Mouse (Mus musculus): ENCODE results near the gene Plxdc1. TPM values are rescaled to one million over a fixed set of nuclear protein-coding genes. Genes with fewer than 3 reads are reported as not detected.

Gene Plxdc1
- polyA plus RNA-seq (2016; fragmentation: Nextera tagmentation; extraction: Ambion mirVana) = 0.11 and 0.16 TPM in 2 replicates

GRCm38 (mm10) chr11:97985727-97986677 is at the start of gene Plxdc1:
Plxdc1 (minus strand) TSS chr11:97986444.
- peak; percentile 25 for DNase-seq (ENCODE audit: extremely low spot score, low spot score)
- peaks cover 71% of the 10 kb centered on the region for H3K27me3 ChIP-seq (ENCODE audit: poor library complexity, severe bottlenecking)
- 3% methylated on average over 72 of the region's 74 CpGs for WGBS

GRCm38 (mm10) chr11:98035977-98036377 is 49.7 kb upstream of the Plxdc1 start:
- peak; percentile 57 for DNase-seq (ENCODE audit: extremely low spot score, low spot score)
- H3K4me3 ChIP-seq = peak overlapping the region; percentile 57
- peaks cover 27% of the 10 kb centered on the region for H3K4me1 ChIP-seq
- WGBS = under 1% methylated on average over 27 of the region's 27 CpGs
- peak overlapping the region; percentile 78 for H3K27ac ChIP-seq
- H3K27me3 ChIP-seq (ENCODE audit: poor library complexity, severe bottlenecking) = peaks cover 39% of the 10 kb centered on the region
- no peaks in the 10 kb centered on the region for H3K9me3 ChIP-seq
- H3K36me3 ChIP-seq (replicated peaks) = peaks cover 9% of the 10 kb centered on the region

More at GRCm38 (mm10) chr11:97985727-97986677, at the start of gene Plxdc1:
- Histone ChIP-seq H3K4me1 (peaks cover 39% of the 10 kb centered on the region), H3K9me3 (no peaks in the 10 kb centered on the region), H3K4me3 (peak within 1 kb of the TSS; percentile 87), H3K27ac (peak within 1 kb of the TSS; percentile 54), H3K36me3 (replicated peaks) (no peaks in the 10 kb centered on the region)

GRCm38 (mm10) chr11:98034840-98035239 is 48.6 kb upstream of the Plxdc1 start:
- no peak for DNase-seq (ENCODE audit: extremely low spot score, low spot score)
- 24% methylated on average over 4 of the region's 4 CpGs for WGBS
- Histone ChIP-seq H3K4me1 (peaks cover 26% of the 10 kb centered on the region), H3K9me3 (no peaks in the 10 kb centered on the region), H3K4me3 (no peak overlapping the region), H3K27ac (peak overlapping the region; percentile 44; the same call in 1 of the 2 replicates), H3K36me3 (replicated peaks) (peaks cover 21% of the 10 kb centered on the region), H3K27me3 (ENCODE audit: poor library complexity, severe bottlenecking) (peaks cover 39% of the 10 kb centered on the region)

GRCm38 (mm10) chr11:98034061-98034460 is 47.8 kb upstream of the Plxdc1 start:
- Histone ChIP-seq H3K36me3 (replicated peaks) (peaks cover 28% of the 10 kb centered on the region), H3K9me3 (no peaks in the 10 kb centered on the region), H3K27ac (no peak overlapping the region), H3K4me3 (no peak overlapping the region), H3K27me3 (ENCODE audit: poor library complexity, severe bottlenecking) (peaks cover 39% of the 10 kb centered on the region), H3K4me1 (peaks cover 26% of the 10 kb centered on the region)
- no peak for DNase-seq (ENCODE audit: extremely low spot score, low spot score)
- 90% methylated on average over 5 of the region's 5 CpGs for WGBS

GRCm38 (mm10) chr11:98031443-98031770 is 45.2 kb upstream of the Plxdc1 start:
- WGBS = 9% methylated on average over 5 of the region's 5 CpGs
- Histone ChIP-seq H3K4me3 (no peak overlapping the region), H3K9me3 (no peaks in the 10 kb centered on the region), H3K27ac (no peak overlapping the region), H3K36me3 (replicated peaks) (peaks cover 42% of the 10 kb centered on the region), H3K4me1 (peaks cover 29% of the 10 kb centered on the region), H3K27me3 (ENCODE audit: poor library complexity, severe bottlenecking) (peaks cover 19% of the 10 kb centered on the region)
- DNase-seq (ENCODE audit: extremely low spot score, low spot score) = peak; percentile 82

GRCm38 (mm10) chr11:98030701-98031442 is 44.6 kb upstream of the Plxdc1 start:
- Histone ChIP-seq H3K4me1 (peaks cover 29% of the 10 kb centered on the region), H3K27ac (no peak overlapping the region), H3K4me3 (no peak overlapping the region), H3K27me3 (ENCODE audit: poor library complexity, severe bottlenecking) (peaks cover 14% of the 10 kb centered on the region), H3K9me3 (no peaks in the 10 kb centered on the region), H3K36me3 (replicated peaks) (peaks cover 42% of the 10 kb centered on the region)
- 60% methylated on average over 5 of the region's 5 CpGs for WGBS
- DNase-seq (ENCODE audit: extremely low spot score, low spot score) = no peak

GRCm38 (mm10) chr11:98027785-98028184 is 41.5 kb upstream of the Plxdc1 start:
- Histone ChIP-seq H3K4me1 (peaks cover 31% of the 10 kb centered on the region), H3K4me3 (peak overlapping the region; percentile 100), H3K27me3 (ENCODE audit: poor library complexity, severe bottlenecking) (no peaks in the 10 kb centered on the region), H3K36me3 (replicated peaks) (peaks cover 42% of the 10 kb centered on the region), H3K9me3 (no peaks in the 10 kb centered on the region), H3K27ac (peak overlapping the region; percentile 99)
- no peak for DNase-seq (ENCODE audit: extremely low spot score, low spot score)
- 30% methylated on average over 7 of the region's 7 CpGs for WGBS

- 0% methylated on average over 18 of the region's 18 CpGs for WGBS
- Histone ChIP-seq H3K27me3 (ENCODE audit: poor library complexity, severe bottlenecking) (no peaks in the 10 kb centered on the region), H3K4me3 (peak overlapping the region; percentile 100), H3K27ac (peak overlapping the region; percentile 99), H3K36me3 (replicated peaks) (peaks cover 37% of the 10 kb centered on the region), H3K9me3 (no peaks in the 10 kb centered on the region), H3K4me1 (peaks cover 36% of the 10 kb centered on the region)
- DNase-seq (ENCODE audit: extremely low spot score, low spot score) = no peak
These were observed 41.0 kb upstream of the Plxdc1 start for GRCm38 (mm10) chr11:98027297-98027688.

GRCm38 (mm10) chr11:98026570-98027296 is 40.5 kb upstream of the Plxdc1 start, which contains the start of gene Rpl19:
Rpl19 (plus strand) TSS chr11:98026710.
- peak; percentile 93 for DNase-seq (ENCODE audit: extremely low spot score, low spot score)
- WGBS = under 1% methylated on average over 69 of the region's 69 CpGs
- Histone ChIP-seq H3K4me1 (peaks cover 42% of the 10 kb centered on the region), H3K27me3 (ENCODE audit: poor library complexity, severe bottlenecking) (peaks cover 2% of the 10 kb centered on the region), H3K9me3 (no peaks in the 10 kb centered on the region), H3K36me3 (replicated peaks) (peaks cover 37% of the 10 kb centered on the region), H3K4me3 (peak within 1 kb of the TSS; percentile 100), H3K27ac (peak within 1 kb of the TSS; percentile 99)

GRCm38 (mm10) chr11:98026248-98026569 is 40.0 kb upstream of the Plxdc1 start:
- DNase-seq (ENCODE audit: extremely low spot score, low spot score) = no peak
- WGBS = 7% methylated on average over 15 of the region's 15 CpGs
- H3K4me3 ChIP-seq = peak overlapping the region; percentile 100

GRCm38 (mm10) chr11:98024516-98024915 is 38.3 kb upstream of the Plxdc1 start:
- Histone ChIP-seq H3K36me3 (replicated peaks) (peaks cover 18% of the 10 kb centered on the region), H3K4me3 (no peak overlapping the region), H3K27me3 (ENCODE audit: poor library complexity, severe bottlenecking) (peaks cover 24% of the 10 kb centered on the region), H3K4me1 (peaks cover 64% of the 10 kb centered on the region), H3K9me3 (no peaks in the 10 kb centered on the region), H3K27ac (no peak overlapping the region)
- WGBS = 94% methylated on average over 3 of the region's 3 CpGs
- DNase-seq (ENCODE audit: extremely low spot score, low spot score) = no peak

More at GRCm38 (mm10) chr11:98026248-98026569, 40.0 kb upstream of the Plxdc1 start:
- Histone ChIP-seq H3K9me3 (no peaks in the 10 kb centered on the region), H3K27ac (peak overlapping the region; percentile 99), H3K27me3 (ENCODE audit: poor library complexity, severe bottlenecking) (peaks cover 7% of the 10 kb centered on the region), H3K4me1 (peaks cover 47% of the 10 kb centered on the region), H3K36me3 (replicated peaks) (peaks cover 35% of the 10 kb centered on the region)

Data from forebrain, embryonic 10.5 days (tissue).